Mouse (Mus musculus) MEL (cell line): ENCODE data around the gene Tmem182. TPM values are rescaled to one million over a fixed set of nuclear protein-coding genes. Genes with fewer than 3 reads are reported as not detected.

Experiments
- DNase-seq: peaks from one replicate; pipeline ENCODE4 v3.0.0; 2011; ENCODE audit warnings: low read depth, low spot score
- H3K27ac ChIP-seq: 2 replicates; pipeline ENCODE4 v1.5.1; 2012; ENCODE audit warnings: low read depth, mild to moderate bottlenecking, control low read depth, low read length, moderate library complexity; ENCODE audit not compliant: control insufficient read depth
- H3K27me3 ChIP-seq, 2 experiments: fragments of 150-350 bp in 1 of 2; sonication (generic) in 1 of 2; 2 replicates each; pipeline ENCODE4 v1.6.1; 2012; ENCODE audit warnings: low read length in 2 of 2, mild to moderate bottlenecking in 2 of 2, improper control_type of control experiment in 1 of 2, moderate library complexity in 1 of 2; ENCODE audit not compliant: insufficient read depth in 2 of 2, control insufficient read depth in 1 of 2
- H3K36me3 ChIP-seq, 2 experiments: 2 replicates each; pipeline ENCODE4 v1.6.1; 2012 to 2014; ENCODE audit warnings: low read length in 2 of 2, improper control_type of control experiment in 1 of 2, inconsistent platforms in 1 of 2, mild to moderate bottlenecking in 1 of 2; ENCODE audit not compliant: insufficient read depth in 2 of 2, control insufficient read depth in 1 of 2
- H3K4me1 ChIP-seq, 2 experiments: fragments of 150-350 bp in 1 of 2; sonication (generic) in 1 of 2; 2 replicates each; pipeline ENCODE4 v1.6.1; 2012; ENCODE audit warnings: low read length in 2 of 2, improper control_type of control experiment in 1 of 2, mild to moderate bottlenecking in 1 of 2; ENCODE audit not compliant: insufficient read depth in 2 of 2, control insufficient read depth in 1 of 2
- H3K4me3 ChIP-seq, 2 experiments: fragments of 150-350 bp in 1 of 2; sonication (generic) in 1 of 2; 2 replicates each; pipeline ENCODE4 v1.5.1; 2012; ENCODE audit warnings: low read depth in 2 of 2, low read length in 2 of 2, mild to moderate bottlenecking in 2 of 2, moderate library complexity in 2 of 2, control low read depth in 1 of 2, improper control_type of control experiment in 1 of 2; ENCODE audit not compliant: control insufficient read depth in 1 of 2, insufficient read depth in 1 of 2
- H3K79me2 ChIP-seq: 2 replicates; pipeline ENCODE4 v1.6.1; 2012; ENCODE audit warnings: mild to moderate bottlenecking, low read length, moderate library complexity; ENCODE audit not compliant: control insufficient read depth, poor library complexity, insufficient read depth
- H3K9ac ChIP-seq: 2 replicates; pipeline ENCODE4 v1.6.1; 2012; ENCODE audit warnings: low read depth, mild to moderate bottlenecking, control low read depth, low read length, moderate library complexity; ENCODE audit not compliant: control insufficient read depth, poor library complexity, severe bottlenecking
- H3K9me3 ChIP-seq: fragments of 150-350 bp; sonication (generic); replicated peaks from 2 replicates; pipeline ENCODE4 v1.6.1; 2012; ENCODE audit warnings: mild to moderate bottlenecking, low read length, improper control_type of control experiment, moderate library complexity; ENCODE audit not compliant: insufficient read depth
- CHD1 ChIP-seq: IDR thresholded peaks from 2 replicates; pipeline ENCODE4 v1.6.1; 2012; ENCODE audit warnings: low read depth, mild to moderate bottlenecking, inconsistent platforms, low read length, improper control_type of control experiment
- CTCF ChIP-seq, 3 experiments: IDR thresholded peaks in 2 of 3; conservative IDR thresholded peaks in 1 of 3; 2 replicates each; pipeline ENCODE4 v1.5.1; 2011 to 2012; ENCODE audit warnings: low read length in 3 of 3, low read depth in 2 of 3, mild to moderate bottlenecking in 2 of 3, improper control_type of control experiment in 1 of 3, inconsistent platforms in 1 of 3, mixed read lengths in 1 of 3, moderate library complexity in 1 of 3; ENCODE audit not compliant: control insufficient read depth in 1 of 3, insufficient read depth in 1 of 3, poor library complexity in 1 of 3, severe bottlenecking in 1 of 3
- E2F4 ChIP-seq: IDR thresholded peaks from 2 replicates; pipeline ENCODE4 v1.6.1; 2011; ENCODE audit warnings: low read depth, low read length, improper control_type of control experiment, borderline replicate concordance
- ELF1 ChIP-seq: IDR thresholded peaks from 2 replicates; pipeline ENCODE4 v1.6.1; 2014; ENCODE audit warnings: low read depth, mild to moderate bottlenecking, inconsistent platforms, low read length, improper control_type of control experiment, moderate library complexity
- EP300 ChIP-seq, 2 experiments: IDR thresholded peaks; 2 replicates each; pipeline ENCODE4 v1.6.1; 2011; ENCODE audit warnings: improper control_type of control experiment in 2 of 2, low read length in 2 of 2, low read depth in 1 of 2, mild to moderate bottlenecking in 1 of 2
- HCFC1 ChIP-seq: IDR thresholded peaks from 2 replicates; pipeline ENCODE4 v1.6.1; 2012; ENCODE audit warnings: low read depth, mild to moderate bottlenecking, inconsistent platforms, low read length, improper control_type of control experiment, moderate library complexity
- KAT2A ChIP-seq: conservative IDR thresholded peaks from 2 replicates; pipeline ENCODE4 v1.6.1; 2012; ENCODE audit warnings: low read depth, low read length, improper control_type of control experiment, inconsistent platforms
- NELFE ChIP-seq: IDR thresholded peaks from 2 replicates; pipeline ENCODE4 v1.6.1; 2011; ENCODE audit warnings: low read depth, low read length, improper control_type of control experiment
- NRF1 ChIP-seq: IDR thresholded peaks from 2 replicates; pipeline ENCODE4 v1.6.1; 2014; ENCODE audit warnings: low read depth, mild to moderate bottlenecking, inconsistent platforms, low read length, improper control_type of control experiment, moderate library complexity; ENCODE audit not compliant: poor library complexity, insufficient read depth, severe bottlenecking
- POLR2A ChIP-seq, 2 experiments: IDR thresholded peaks; 2 replicates each; pipeline ENCODE4 v1.6.1; 2011 to 2012; ENCODE audit warnings: low read length in 2 of 2, mild to moderate bottlenecking in 2 of 2, control low read depth in 1 of 2, improper control_type of control experiment in 1 of 2, low read depth in 1 of 2, moderate library complexity in 1 of 2; ENCODE audit not compliant: control insufficient read depth in 1 of 2, insufficient read depth in 1 of 2, poor library complexity in 1 of 2
- POLR2AphosphoS5 ChIP-seq: IDR thresholded peaks from 2 replicates; pipeline ENCODE4 v1.6.1; 2012; ENCODE audit warnings: low read depth, borderline replicate concordance, mild to moderate bottlenecking, inconsistent platforms, low read length, moderate library complexity, mixed read lengths
- RAD21 ChIP-seq: IDR thresholded peaks from 2 replicates; pipeline ENCODE4 v1.6.1; 2011; ENCODE audit warnings: mild to moderate bottlenecking, low read depth, low read length, improper control_type of control experiment
- RCOR1 ChIP-seq: IDR thresholded peaks from 2 replicates; pipeline ENCODE4 v1.6.1; 2012; ENCODE audit warnings: low read depth, mild to moderate bottlenecking, inconsistent platforms, low read length, improper control_type of control experiment
- SMC3 ChIP-seq: IDR thresholded peaks from 2 replicates; pipeline ENCODE4 v1.6.1; 2011; ENCODE audit warnings: low read depth, low read length, improper control_type of control experiment
- TAL1 ChIP-seq: IDR thresholded peaks from 2 replicates; pipeline ENCODE4 v1.6.1; 2012; ENCODE audit warnings: mild to moderate bottlenecking, inconsistent platforms, low read length, moderate library complexity, mixed read lengths
- TCF12 ChIP-seq: IDR thresholded peaks from 2 replicates; pipeline ENCODE4 v1.6.1; 2014; ENCODE audit warnings: low read depth, mild to moderate bottlenecking, inconsistent platforms, low read length, improper control_type of control experiment, moderate library complexity
- UBTF ChIP-seq: IDR thresholded peaks from 2 replicates; pipeline ENCODE4 v1.6.1; 2012; ENCODE audit warnings: low read depth, mild to moderate bottlenecking, inconsistent platforms, low read length, improper control_type of control experiment, moderate library complexity, borderline replicate concordance; ENCODE audit not compliant: insufficient read depth
- USF1 ChIP-seq: IDR thresholded peaks from 2 replicates; pipeline ENCODE4 v1.6.1; 2014; ENCODE audit warnings: low read depth, mild to moderate bottlenecking, inconsistent platforms, low read length, improper control_type of control experiment, moderate library complexity
- USF2 ChIP-seq, 2 experiments: IDR thresholded peaks; 2 replicates each; pipeline ENCODE4 v1.6.1; 2011 to 2012; ENCODE audit warnings: improper control_type of control experiment in 2 of 2, low read length in 2 of 2, borderline replicate concordance in 1 of 2, inconsistent platforms in 1 of 2, low read depth in 1 of 2, mild to moderate bottlenecking in 1 of 2; ENCODE audit not compliant: insufficient read depth in 1 of 2
- ZC3H11A ChIP-seq: IDR thresholded peaks from 2 replicates; pipeline ENCODE4 v1.6.1; 2012; ENCODE audit warnings: low read depth, mild to moderate bottlenecking, inconsistent platforms, low read length, improper control_type of control experiment
- ZKSCAN1 ChIP-seq: IDR thresholded peaks from 2 replicates; pipeline ENCODE4 v1.6.1; 2012; ENCODE audit warnings: low read depth, mild to moderate bottlenecking, inconsistent platforms, low read length, improper control_type of control experiment, moderate library complexity
- ZNF384 ChIP-seq: IDR thresholded peaks from 2 replicates; pipeline ENCODE4 v1.6.1; 2012; ENCODE audit warnings: low read depth, mild to moderate bottlenecking, inconsistent platforms, low read length, improper control_type of control experiment
- polyA plus RNA-seq, 2 experiments: library from polyadenylated mRNA; stranded (reverse) in 1 of 2; unstranded in 1 of 2; fragments of >175 nt in 1 of 2; fragments of >200 nt in 1 of 2; gene quantifications; 2 replicates each; pipeline versions ENCODE4 v1.2.1 to v1.2.4; 2012; ENCODE audit warnings: low replicate concordance in 2 of 2, low read depth in 1 of 2; ENCODE audit not compliant: insufficient read length in 2 of 2, insufficient read depth in 1 of 2, missing spikeins in 1 of 2
- total RNA-seq: library from RNA; depleted of rRNA; stranded (reverse); fragments of 300-350 nt; gene quantifications from 2 replicates; pipeline ENCODE4 v1.2.3, GENCODE M21; 2012

Tmem182 gene
- total and polyA plus RNA-seq, 3 experiments = not detected

- DNase-seq = no peak
- TF ChIP-seq RAD21 (no peak), TCF12 (no peak), RCOR1 (no peak), USF2 (IDR thresholded peaks at IDR 0.05; ENCODE audit: borderline replicate concordance in 1 of 2, insufficient read depth in 1 of 2, low read depth in 1 of 2, low read length in 2 of 2) (no peak), HCFC1 (no peak), POLR2AphosphoS5 (no peak), USF1 (no peak), NRF1 (no peak)
- TF ChIP-seq, all 39 proteins: peak for 0
- no peaks in the 10 kb centered on the region for H3K9me3 ChIP-seq
- H3K9ac ChIP-seq = no peak overlapping the region
- no peaks in the 10 kb centered on the region for H3K4me1 ChIP-seq
- no peak overlapping the region for H3K27ac ChIP-seq
- H3K36me3 ChIP-seq = no peaks in the 10 kb centered on the region
- no peaks in the 10 kb centered on the region for H3K79me2 ChIP-seq
- no peak overlapping the region for H3K4me3 ChIP-seq
- no peaks in the 10 kb centered on the region for H3K27me3 ChIP-seq
These were observed 35.8 kb downstream of the Tmem182 start for GRCm38 (mm10) chr1:40841032-40841761.

GRCm38 (mm10) chr1:40844616-40845015 is 39.2 kb downstream of the Tmem182 start:
- DNase-seq = peak; percentile 37
- Histone ChIP-seq H3K27me3 (no peaks in the 10 kb centered on the region), H3K9ac (no peak overlapping the region), H3K36me3 (no peaks in the 10 kb centered on the region), H3K4me1 (no peaks in the 10 kb centered on the region), H3K27ac (no peak overlapping the region), H3K9me3 (no peaks in the 10 kb centered on the region), H3K79me2 (no peaks in the 10 kb centered on the region), H3K4me3 (no peak overlapping the region)
- peak; percentile 66 to 78 (median 75) for TF ChIP-seq CTCF (IDR thresholded peaks at IDR 0.05 in 2 of 3, conservative IDR thresholded peaks at IDR 0.05 in 1 of 3; ENCODE audit: control insufficient read depth in 1 of 3, insufficient read depth in 1 of 3, low read depth in 2 of 3, low read length in 3 of 3, poor library complexity in 1 of 3, severe bottlenecking in 1 of 3)
- no peak for TF ChIP-seq TAL1
- TF ChIP-seq NELFE = no peak
- TF ChIP-seq ZNF384 = no peak
- TF ChIP-seq CHD1 = no peak
- peak; percentile 73 for TF ChIP-seq SMC3
- no peak for TF ChIP-seq E2F4
- no peak for TF ChIP-seq POLR2A (IDR thresholded peaks at IDR 0.05; ENCODE audit: control insufficient read depth in 1 of 2, insufficient read depth in 1 of 2, low read depth in 1 of 2, low read length in 2 of 2, poor library complexity in 1 of 2)
- TF ChIP-seq RAD21 = peak; percentile 46
- TF ChIP-seq ELF1 = no peak
- TF ChIP-seq EP300 (IDR thresholded peaks at IDR 0.05; ENCODE audit: low read depth in 1 of 2, low read length in 2 of 2) = no peak
- no peak for TF ChIP-seq ZKSCAN1
- TF ChIP-seq UBTF = no peak
- 0 out of 2 replicates have a peak, but pooled peaks have one; percentile 3 for TF ChIP-seq ZC3H11A
- no peak for TF ChIP-seq KAT2A
- no peak for TF ChIP-seq USF2 (IDR thresholded peaks at IDR 0.05; ENCODE audit: borderline replicate concordance in 1 of 2, insufficient read depth in 1 of 2, low read depth in 1 of 2, low read length in 2 of 2)
